Mouse (Mus musculus) intestine, embryonic 16.5 days (tissue): ENCODE data around the gene Mrps24. TPM values are rescaled to one million over a fixed set of nuclear protein-coding genes. Genes with fewer than 3 reads are reported as not detected.

Experiments
- ATAC-seq: fragments of 200-750 bp; cut with Nextera tagmentation; 2 replicates; pipeline ENCODE4 v1.8.0; 2017; ENCODE audit warnings: moderate TSS enrichment, moderate library complexity
- H3K27ac ChIP-seq: fragments of 300-500 bp; sonication (generic); 2 replicates; pipeline ENCODE4 v1.5.1; 2014; ENCODE audit warnings: mild to moderate bottlenecking, low read length
- H3K27me3 ChIP-seq: fragments of 300-500 bp; sonication (generic); replicated peaks from 2 replicates; pipeline ENCODE4 v1.6.1; 2014; ENCODE audit warnings: low read length, control low read depth, mixed read lengths; ENCODE audit not compliant: control insufficient read depth, insufficient read depth
- H3K36me3 ChIP-seq: fragments of 300-500 bp; sonication (generic); 2 replicates; pipeline ENCODE4 v1.6.1; 2014; ENCODE audit warnings: low read length, control low read depth; ENCODE audit not compliant: control insufficient read depth, insufficient read depth
- H3K4me1 ChIP-seq: fragments of 300-500 bp; sonication (generic); 2 replicates; pipeline ENCODE4 v1.6.1; 2014; ENCODE audit warnings: low read length, control low read depth, mixed read lengths; ENCODE audit not compliant: control insufficient read depth, insufficient read depth
- H3K4me2 ChIP-seq: fragments of 300-500 bp; sonication (generic); 2 replicates; pipeline ENCODE4 v1.6.1; 2014; ENCODE audit warnings: low read depth, low read length, control low read depth
- H3K4me3 ChIP-seq: fragments of 300-500 bp; sonication (generic); 2 replicates; pipeline ENCODE4 v1.5.1; 2014; ENCODE audit warnings: mild to moderate bottlenecking, low read length
- H3K9ac ChIP-seq: fragments of 300-500 bp; sonication (generic); 2 replicates; pipeline ENCODE4 v1.6.1; 2014; ENCODE audit warnings: low read depth, low read length
- H3K9me3 ChIP-seq: fragments of 300-500 bp; sonication (generic); 2 replicates; pipeline ENCODE4 v1.6.1; 2016; ENCODE audit warnings: low read length, control low read depth; ENCODE audit not compliant: control insufficient read depth
- WGBS: fragments of 180-500 bp; shearing (Covaris S2); extraction: QIAGEN DNeasy Blood & Tissue Kit; methylation state at CpG from one replicate; pipeline ENCODE4 v1.1.7; 2014; 5-methylcytosine and 5-hydroxymethylcytosine counted together
- polyA plus RNA-seq: library from polyadenylated mRNA; unstranded; fragments of >200 nt; fragmentation: Nextera tagmentation; extraction: Ambion mirVana; gene quantifications from 2 replicates; pipeline ENCODE4 v1.2.1, GENCODE M21; 2015

Mrps24 gene
- polyA plus RNA-seq, 1 experiment from 2014 or later = 236 TPM

- peaks cover 7% of the 10 kb centered on the region; the same call in 1 of the 2 replicates for H3K36me3 ChIP-seq
- H3K4me1 ChIP-seq = peaks cover 11% of the 10 kb centered on the region
- H3K4me3 ChIP-seq = peak overlapping the region; percentile 99
- ATAC-seq = peak; percentile 97
- H3K4me2 ChIP-seq = peak overlapping the region; percentile 92
- H3K9ac ChIP-seq = peak overlapping the region; percentile 94
- peak overlapping the region; percentile 69 for H3K27ac ChIP-seq
- no peaks in the 10 kb centered on the region for H3K9me3 ChIP-seq
- H3K27me3 ChIP-seq = no peaks in the 10 kb centered on the region
- WGBS = 19% methylated on average over 48 of the region's 50 CpGs
Measured at GRCm38 (mm10) chr11:5707530-5708353, 7.7 kb downstream of the Mrps24 start.

DNA sequence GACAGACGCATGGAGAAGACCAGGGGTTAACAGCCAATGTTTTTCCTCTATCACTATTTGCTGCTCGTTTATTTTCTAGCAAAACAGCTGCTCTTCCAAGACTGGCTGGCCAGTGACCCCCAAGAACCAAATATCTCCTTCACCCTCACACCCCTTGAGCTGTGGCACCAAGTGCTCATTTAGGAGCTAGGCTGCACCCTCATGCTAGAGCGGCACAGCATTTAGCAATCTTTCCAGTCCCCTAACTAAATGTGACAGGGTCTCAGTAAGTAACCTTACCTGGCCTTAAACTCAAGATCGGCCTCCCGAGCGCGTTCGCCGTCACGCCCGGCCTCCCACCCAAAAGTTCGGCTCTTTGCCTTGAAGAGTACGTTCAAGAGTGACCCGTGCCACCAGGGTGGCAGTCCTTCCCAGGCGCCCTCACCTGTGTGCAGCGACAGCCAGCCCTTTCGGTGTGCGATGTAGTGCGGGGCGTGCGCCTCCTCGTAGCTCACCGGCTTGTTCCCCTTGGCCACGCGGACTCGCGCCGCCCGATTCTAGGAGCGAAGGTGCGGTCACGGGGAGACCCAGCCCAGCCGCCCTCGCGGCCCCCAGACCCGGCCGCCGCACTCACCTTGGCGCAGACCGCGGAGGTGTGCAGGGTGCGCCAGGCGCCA is 8.5 kb downstream of the Mrps24 start:
- H3K27me3 ChIP-seq = no peaks in the 10 kb centered on the region
- under 1% methylated on average over 43 of the region's 43 CpGs for WGBS
- H3K36me3 ChIP-seq = peaks cover 7% of the 10 kb centered on the region; the same call in 1 of the 2 replicates
- peaks cover 11% of the 10 kb centered on the region for H3K4me1 ChIP-seq
- H3K9ac ChIP-seq = peak overlapping the region; percentile 94
- peak overlapping the region; percentile 99 for H3K4me3 ChIP-seq
- H3K9me3 ChIP-seq = no peaks in the 10 kb centered on the region
- H3K4me2 ChIP-seq = peak overlapping the region; percentile 92
- H3K27ac ChIP-seq = peak overlapping the region; percentile 69
- ATAC-seq = peak; percentile 82

DNA sequence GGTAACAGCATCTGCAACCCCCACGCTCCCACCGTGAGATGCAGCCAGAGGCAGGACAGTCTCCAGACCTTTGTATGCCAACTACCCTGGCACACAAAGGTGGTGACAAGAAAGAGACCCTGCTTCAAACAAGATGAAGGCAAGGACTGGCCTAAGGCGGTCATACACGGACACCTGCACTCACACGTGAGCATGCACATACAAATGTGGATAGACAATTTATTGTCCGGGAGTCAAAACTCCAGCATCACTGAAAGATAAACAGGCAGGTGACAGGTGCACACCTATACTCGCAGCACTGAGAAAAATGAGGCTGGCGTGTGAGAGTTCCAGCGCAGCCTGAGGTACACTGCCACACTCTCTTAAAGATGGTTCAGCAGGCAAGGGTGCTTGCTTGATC is 9.5 kb downstream of the Mrps24 start:
- peak overlapping the region; percentile 99; the same call in 1 of the 2 replicates for H3K4me3 ChIP-seq
- 0 out of 2 replicates have a peak overlapping the region, but pooled peaks have one; percentile 94 for H3K9ac ChIP-seq
- peaks cover 11% of the 10 kb centered on the region for H3K4me1 ChIP-seq
- no peaks in the 10 kb centered on the region for H3K9me3 ChIP-seq
- H3K36me3 ChIP-seq = peaks cover 7% of the 10 kb centered on the region; the same call in 1 of the 2 replicates
- ATAC-seq = no peak
- no peak overlapping the region for H3K27ac ChIP-seq
- H3K27me3 ChIP-seq = no peaks in the 10 kb centered on the region
- peak overlapping the region; percentile 92 for H3K4me2 ChIP-seq
- 87% methylated on average over 9 of the region's 9 CpGs for WGBS

- Histone ChIP-seq H3K36me3 (peaks cover 7% of the 10 kb centered on the region; the same call in 1 of the 2 replicates), H3K4me2 (no peak overlapping the region), H3K9ac (no peak overlapping the region), H3K27me3 (no peaks in the 10 kb centered on the region), H3K4me3 (no peak overlapping the region), H3K4me1 (peaks cover 11% of the 10 kb centered on the region), H3K27ac (no peak overlapping the region), H3K9me3 (no peaks in the 10 kb centered on the region)
- no peak for ATAC-seq
- 95% methylated on average over 1 of the region's 1 CpGs for WGBS
Measured at GRCm38 (mm10) chr11:5703341-5703740, 12.1 kb downstream of the Mrps24 start.

DNA sequence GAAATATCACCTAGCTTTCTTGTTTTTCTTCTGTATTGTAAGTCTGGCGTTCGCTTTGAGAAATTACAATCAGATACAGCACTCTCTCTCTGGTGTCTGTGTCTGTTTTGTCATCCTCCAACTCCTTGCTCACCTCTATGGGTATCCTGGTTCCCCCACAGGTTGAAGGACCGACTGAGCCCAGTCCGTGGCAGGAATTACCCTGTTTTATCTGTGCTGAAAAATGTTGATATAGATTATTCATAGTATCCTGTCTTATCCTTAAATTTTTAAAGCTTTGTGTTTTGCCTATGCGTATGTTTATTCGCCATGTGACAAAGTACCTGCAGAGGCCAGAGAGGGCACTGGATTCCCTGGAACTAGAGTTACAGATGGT is 12.5 kb downstream of the Mrps24 start:
- Histone ChIP-seq H3K4me1 (peaks cover 11% of the 10 kb centered on the region), H3K27me3 (no peaks in the 10 kb centered on the region), H3K4me2 (no peak overlapping the region), H3K36me3 (peaks cover 7% of the 10 kb centered on the region; the same call in 1 of the 2 replicates), H3K9me3 (no peaks in the 10 kb centered on the region), H3K9ac (no peak overlapping the region), H3K4me3 (no peak overlapping the region), H3K27ac (no peak overlapping the region)
- ATAC-seq = no peak
- 91% methylated on average over 6 of the region's 6 CpGs for WGBS

DNA sequence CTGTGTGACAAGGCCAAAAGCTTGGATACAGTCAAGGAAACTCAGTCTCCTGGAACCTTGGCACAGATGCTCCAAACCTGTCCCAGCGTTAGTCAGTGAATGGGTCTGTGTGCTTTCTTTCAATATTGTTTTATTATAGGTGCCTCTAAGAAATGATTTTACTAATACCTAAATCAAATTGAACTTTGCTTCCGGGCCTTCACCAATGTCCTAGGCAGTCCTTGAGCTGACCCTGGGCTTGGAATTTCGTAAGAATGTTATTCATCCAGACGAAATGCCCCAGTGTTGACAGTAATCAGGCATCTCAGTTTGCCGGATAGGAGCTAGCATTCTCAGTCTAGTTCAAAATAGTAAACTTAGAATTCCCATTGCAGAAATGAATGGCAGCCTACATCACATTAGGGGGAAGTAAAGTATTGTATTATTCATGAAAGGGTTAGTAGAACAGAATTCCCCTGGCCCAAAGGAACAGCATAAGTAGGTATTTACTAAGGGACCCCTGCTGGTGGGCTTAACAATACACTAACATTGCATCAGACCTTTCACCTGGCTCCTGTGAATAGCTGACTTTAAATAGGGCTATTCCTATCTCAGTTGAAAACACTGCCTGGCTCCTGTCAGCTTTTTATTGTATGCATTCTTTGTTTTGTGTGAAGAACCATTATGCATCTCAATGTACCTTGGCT is 13.1 kb downstream of the Mrps24 start:
- H3K9ac ChIP-seq = no peak overlapping the region
- no peak for ATAC-seq

GRCm38 (mm10) chr11:5701821-5702220 is 13.7 kb downstream of the Mrps24 start:
- WGBS = 90% methylated on average over 1 of the region's 1 CpGs
- no peaks in the 10 kb centered on the region for H3K9me3 ChIP-seq
- H3K27me3 ChIP-seq = no peaks in the 10 kb centered on the region
- no peak for ATAC-seq
- no peak overlapping the region for H3K4me3 ChIP-seq
- peaks cover 11% of the 10 kb centered on the region for H3K4me1 ChIP-seq
- H3K27ac ChIP-seq = no peak overlapping the region
- H3K4me2 ChIP-seq = no peak overlapping the region
- H3K36me3 ChIP-seq = peaks cover 7% of the 10 kb centered on the region; the same call in 1 of the 2 replicates
- H3K9ac ChIP-seq = no peak overlapping the region

More for the DNA sequence above, 13.1 kb downstream of the Mrps24 start:
- no peak overlapping the region for H3K4me3 ChIP-seq
- H3K27me3 ChIP-seq = no peaks in the 10 kb centered on the region
- H3K4me1 ChIP-seq = peaks cover 11% of the 10 kb centered on the region
- no peak overlapping the region for H3K4me2 ChIP-seq
- no peak overlapping the region for H3K27ac ChIP-seq
- no peaks in the 10 kb centered on the region for H3K9me3 ChIP-seq
- H3K36me3 ChIP-seq = peaks cover 7% of the 10 kb centered on the region; the same call in 1 of the 2 replicates
- WGBS = 77% methylated on average over 5 of the region's 5 CpGs

DNA sequence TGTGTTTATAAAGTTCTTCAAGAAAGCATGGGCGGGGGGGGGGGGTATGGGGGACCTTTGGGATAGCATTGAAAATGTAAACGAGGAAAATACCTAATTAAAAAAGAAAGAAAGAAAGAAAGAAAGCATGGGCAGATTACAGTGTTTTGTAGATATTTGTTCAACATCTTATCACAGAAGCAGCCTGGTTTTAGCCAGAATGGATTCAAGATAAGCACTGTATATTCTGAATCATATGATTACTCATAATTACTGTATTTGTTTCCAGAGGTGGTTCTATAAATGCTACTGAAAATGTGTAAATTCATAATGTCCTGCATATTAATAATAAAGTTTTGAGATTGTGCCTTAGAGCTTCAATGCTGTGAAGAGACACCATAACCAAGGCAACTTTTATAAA is 14.2 kb downstream of the Mrps24 start:
- Histone ChIP-seq H3K4me3 (no peak overlapping the region), H3K36me3 (peaks cover 7% of the 10 kb centered on the region; the same call in 1 of the 2 replicates), H3K4me1 (peaks cover 8% of the 10 kb centered on the region), H3K9ac (no peak overlapping the region), H3K27ac (no peak overlapping the region), H3K9me3 (no peaks in the 10 kb centered on the region), H3K27me3 (no peaks in the 10 kb centered on the region), H3K4me2 (no peak overlapping the region)
- no peak for ATAC-seq
- WGBS = 61% methylated on average over 2 of the region's 2 CpGs

DNA sequence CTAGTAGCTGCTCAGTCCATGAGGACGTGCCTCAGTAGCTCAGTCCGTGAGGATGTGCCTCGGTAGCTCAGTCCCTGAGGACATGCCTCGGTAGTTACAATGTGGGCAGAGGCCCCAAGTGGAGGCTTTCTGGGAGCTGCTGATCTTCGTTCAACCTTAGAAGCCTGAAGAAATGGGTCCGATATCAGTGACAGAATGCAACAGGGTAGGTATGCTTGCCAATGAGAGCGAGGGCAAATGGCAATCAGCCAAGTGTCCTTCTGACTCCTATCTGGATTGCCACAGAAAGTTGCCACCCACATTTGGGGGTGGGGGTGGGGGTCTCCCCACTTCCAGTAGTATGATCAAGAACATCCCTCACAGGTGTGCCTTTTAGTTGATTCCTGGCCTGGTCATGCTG is 14.7 kb downstream of the Mrps24 start:
- H3K27me3 ChIP-seq = no peaks in the 10 kb centered on the region
- no peak overlapping the region for H3K4me3 ChIP-seq
- peaks cover 3% of the 10 kb centered on the region; the same call in 1 of the 2 replicates for H3K4me1 ChIP-seq
- no peaks in the 10 kb centered on the region for H3K9me3 ChIP-seq
- H3K9ac ChIP-seq = no peak overlapping the region
- H3K27ac ChIP-seq = no peak overlapping the region
- H3K36me3 ChIP-seq = peaks cover 7% of the 10 kb centered on the region; the same call in 1 of the 2 replicates
- ATAC-seq = no peak
- no peak overlapping the region for H3K4me2 ChIP-seq
- 89% methylated on average over 7 of the region's 7 CpGs for WGBS
